Mouse (Mus musculus) ES-E14 (cell line): Measurements from ENCODE around the gene Zfp626. TPM values are rescaled to one million over a fixed set of nuclear protein-coding genes. Genes with fewer than 3 reads are reported as not detected.
A peak's percentile ranks its signal among the peaks of the same experiment; 100 is the strongest.
"Not testable (repeated sequence)": the region's sequence is repeated elsewhere in the genome, so short reads cannot be mapped to it uniquely, and the experiment has no call there.

Source experiments
- DNase-seq: peaks from one replicate; pipeline ENCODE4 v3.0.0-alpha.2; 2013; ENCODE audit warnings: low read depth, low spot score
- H3K27ac ChIP-seq: 2 replicates; pipeline ENCODE4 v1.5.1; 2012; ENCODE audit warnings: low read depth, mild to moderate bottlenecking, low read length, moderate library complexity, mixed read lengths; ENCODE audit not compliant: poor library complexity, insufficient read depth, severe bottlenecking
- H3K36me3 ChIP-seq: 2 replicates; pipeline ENCODE4 v1.6.1; 2012; ENCODE audit warnings: mild to moderate bottlenecking, low read length, moderate library complexity, mixed read lengths; ENCODE audit not compliant: control insufficient read depth, poor library complexity, insufficient read depth, severe bottlenecking
- H3K4me1 ChIP-seq, 2 experiments: fragments of 150-350 bp in 1 of 2; sonication (generic) in 1 of 2; 2 replicates each; pipeline ENCODE4 v1.6.1; 2012; ENCODE audit warnings: low read length in 2 of 2, mild to moderate bottlenecking in 1 of 2, mixed read lengths in 1 of 2; ENCODE audit not compliant: control insufficient read depth in 2 of 2, insufficient read depth in 2 of 2, poor library complexity in 1 of 2
- H3K4me3 ChIP-seq, 2 experiments: fragments of 150-350 bp in 1 of 2; sonication (generic) in 1 of 2; 2 replicates each; pipeline ENCODE4 v1.5.1; 2012; ENCODE audit warnings: low read length in 2 of 2, low read depth in 1 of 2, mild to moderate bottlenecking in 1 of 2, mixed read lengths in 1 of 2; ENCODE audit not compliant: insufficient read depth in 1 of 2, poor library complexity in 1 of 2, severe bottlenecking in 1 of 2
- H3K9ac ChIP-seq: 2 replicates; pipeline ENCODE4 v1.6.1; 2012; ENCODE audit warnings: low read depth, mild to moderate bottlenecking, low read length, mixed read lengths; ENCODE audit not compliant: poor library complexity, insufficient read depth, severe bottlenecking
- H3K9me3 ChIP-seq: fragments of 150-350 bp; sonication (generic); 2 replicates; pipeline ENCODE4 v1.6.1; 2012; ENCODE audit warnings: low read depth, mild to moderate bottlenecking, low read length; ENCODE audit not compliant: control insufficient read depth, insufficient read depth
- CHD2 ChIP-seq: IDR thresholded peaks from 2 replicates; pipeline ENCODE4 v1.6.1; 2014; ENCODE audit warnings: mild to moderate bottlenecking, low read depth, low read length, inconsistent platforms
- HCFC1 ChIP-seq: IDR thresholded peaks from 2 replicates; pipeline ENCODE4 v1.6.1; 2012; ENCODE audit warnings: low read length, inconsistent platforms, borderline replicate concordance; ENCODE audit not compliant: insufficient read depth
- MAFK ChIP-seq: IDR thresholded peaks from 2 replicates; pipeline ENCODE4 v1.6.1; 2014; ENCODE audit warnings: mild to moderate bottlenecking, low read depth, low read length, inconsistent platforms; ENCODE audit not compliant: insufficient read depth
- ZC3H11A ChIP-seq: IDR thresholded peaks from 2 replicates; pipeline ENCODE4 v1.6.1; 2012; ENCODE audit warnings: low read depth, mild to moderate bottlenecking, inconsistent platforms, low read length, borderline replicate concordance
- ZNF384 ChIP-seq: IDR thresholded peaks from 2 replicates; pipeline ENCODE4 v1.6.1; 2012; ENCODE audit warnings: low read depth, low read length, inconsistent platforms
- in situ Hi-C, 2 experiments: fragments of 600-800 bp; cut with MboI; formaldehyde crosslinking; loops; one replicate each; pipeline ENCODE4 v1.15.1; 2025; ENCODE audit warnings: low sequenced_read_pairs in 2 of 2, inconsistent platforms in 1 of 2; ENCODE audit not compliant: unreplicated experiment in 2 of 2
- total RNA-seq: library from RNA; depleted of rRNA; stranded (reverse); fragments of 300-350 nt; gene quantifications from 2 replicates; pipeline ENCODE4 v1.2.3, GENCODE M21; 2012

Gene Zfp626
- total RNA-seq, 1 experiment = 9.3 TPM

- DNase-seq = no peak
- H3K4me1 ChIP-seq = no peaks in the 10 kb centered on the region; a peak in 1 of 4 replicates
- H3K9me3 ChIP-seq = peaks cover 4% of the 10 kb centered on the region; the same call in 1 of the 2 replicates
- TF ChIP-seq ZC3H11A = no peak
- TF ChIP-seq ZNF384 = no peak
- no peak for TF ChIP-seq MAFK
- no peak for TF ChIP-seq HCFC1
- no peak for TF ChIP-seq CHD2
- no peak overlapping the region for H3K4me3 ChIP-seq
- H3K27ac ChIP-seq = no peak overlapping the region
- no peak overlapping the region for H3K9ac ChIP-seq
- H3K36me3 ChIP-seq = no peaks in the 10 kb centered on the region
- in situ Hi-C loops = no loop called here
Measured at GRCm38 (mm10) chr7:27797906-27798811, 8.8 kb upstream of the Zfp626 start.

DNA sequence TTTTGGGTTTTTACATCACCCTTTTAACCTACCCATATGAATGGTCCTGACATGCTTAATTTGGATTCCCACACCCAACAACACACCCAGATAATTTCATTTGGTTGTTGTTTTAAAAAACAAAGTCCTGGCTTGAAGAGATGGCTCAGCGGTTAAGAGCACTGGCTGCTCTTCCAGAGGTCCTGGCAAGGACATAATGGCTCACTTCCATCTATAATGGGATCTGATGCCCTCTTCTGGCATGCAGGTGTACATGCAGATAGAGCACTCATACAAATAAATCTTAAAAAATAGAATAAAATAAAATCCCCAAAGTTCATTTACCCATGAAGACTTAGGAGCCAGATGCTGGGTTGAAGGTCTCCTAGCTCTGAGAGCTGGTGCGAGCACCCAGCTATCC lies 5.9 kb upstream of the Zfp626 start:
- peak; percentile 45 for TF ChIP-seq ZC3H11A
- no peak for TF ChIP-seq HCFC1
- H3K9ac ChIP-seq = no peak overlapping the region
- in situ Hi-C loops = no loop called here

GRCm38 (mm10) chr7:27802986-27803385 lies 4.0 kb upstream of the Zfp626 start:
- in situ Hi-C loops = no loop called here
- peaks cover 2% of the 10 kb centered on the region; the same call in 1 of the 2 replicates for H3K36me3 ChIP-seq
- no peak overlapping the region for H3K4me3 ChIP-seq
- no peak overlapping the region for H3K27ac ChIP-seq
- DNase-seq = no peak
- H3K4me1 ChIP-seq = peaks cover 0 to 4% of the 10 kb centered on the region in 2 experiments; a peak in 3 of 4 replicates
- no peak overlapping the region; the same call in 1 of the 2 replicates for H3K9ac ChIP-seq
- TF ChIP-seq MAFK (no peak), ZNF384 (no peak), CHD2 (no peak), ZC3H11A (no peak), HCFC1 (no peak)
- H3K9me3 ChIP-seq = no peaks in the 10 kb centered on the region

More for the DNA sequence above, 5.9 kb upstream of the Zfp626 start:
- Histone ChIP-seq H3K4me3 (no peak overlapping the region), H3K36me3 (no peaks in the 10 kb centered on the region; the same call in 1 of the 2 replicates), H3K27ac (no peak overlapping the region), H3K4me1 (peaks cover 0 to 4% of the 10 kb centered on the region in 2 experiments; a peak in 3 of 4 replicates), H3K9me3 (peaks cover 4% of the 10 kb centered on the region; the same call in 1 of the 2 replicates)
- DNase-seq = no peak

- peaks cover 0 to 4% of the 10 kb centered on the region in 2 experiments; a peak in 3 of 4 replicates for H3K4me1 ChIP-seq
- peak; percentile 63 for DNase-seq
- H3K9ac ChIP-seq = peak overlapping the region; percentile 76
- TF ChIP-seq MAFK (no peak), HCFC1 (peak; percentile 72), CHD2 (no peak)
- H3K9me3 ChIP-seq = no peaks in the 10 kb centered on the region
- H3K4me3 ChIP-seq = peak overlapping the region; percentile 67 to 75
- in situ Hi-C loops = no loop called here
- H3K36me3 ChIP-seq = peaks cover 10% of the 10 kb centered on the region
- peak overlapping the region; percentile 74; the same call in 1 of the 2 replicates for H3K27ac ChIP-seq
Measured at GRCm38 (mm10) chr7:27804297-27805030, 2.5 kb upstream of the Zfp626 start.

- not testable (repeated sequence) for H3K9ac ChIP-seq, DNase-seq
Measured at GRCm38 (mm10) chr7:27807305-27807704, 309 bp downstream of the Zfp626 start.

More at GRCm38 (mm10) chr7:27807305-27807704, 309 bp downstream of the Zfp626 start:
- H3K4me1 ChIP-seq, H3K27ac ChIP-seq, in situ Hi-C loops, H3K4me3 ChIP-seq, H3K9me3 ChIP-seq: not testable (repeated sequence)
- peaks cover 15% of the 10 kb centered on the region for H3K36me3 ChIP-seq
